Mouse (Mus musculus) gastrocnemius, adult 8-10 months (tissue): ENCODE measurements around the gene Edc4. TPM values are rescaled to one million over a fixed set of nuclear protein-coding genes. Genes with fewer than 3 reads are reported as not detected.
"Not testable (repeated sequence)": the region's sequence is repeated elsewhere in the genome, so short reads cannot be mapped to it uniquely, and the experiment has no call there.

Experiments
- DNase-seq, 2 experiments: peaks; one replicate each; pipeline ENCODE4 v3.0.0; 2022; ENCODE audit warnings: low spot score in 2 of 2
- total RNA-seq, 4 experiments: library from RNA; stranded (reverse); gene quantifications; 2 replicates each; pipeline ENCODE4 v1.2.4; 2022

Gene Edc4
- 10 to 100 TPM; 18.8 to 21.9 (median 20.0) TPM for total RNA-seq

- DNase-seq = peak; percentile 70 to 76
These were observed at the start of gene Edc4 for GRCm38 (mm10) chr8:105880754-105881520. Gene Edc4 (plus strand): TSS chr8:105880881.

- DNase-seq = not testable (repeated sequence)
These were observed 46.9 kb upstream of the Edc4 start for GRCm38 (mm10) chr8:105833740-105834139.

- peak; percentile 72 to 76 for DNase-seq
These were observed 45.4 kb upstream of the Edc4 start for GRCm38 (mm10) chr8:105835318-105835717.

- no peak for DNase-seq
These were observed 43.7 kb upstream of the Edc4 start for GRCm38 (mm10) chr8:105836991-105837390.

GRCm38 (mm10) chr8:105839209-105839608 lies 41.5 kb upstream of the Edc4 start:
- DNase-seq = no peak

- no peak for DNase-seq
These were observed 34.0 kb upstream of the Edc4 start for GRCm38 (mm10) chr8:105846678-105847077.

- DNase-seq = no peak
These were observed 30.7 kb upstream of the Edc4 start for GRCm38 (mm10) chr8:105850014-105850413.

- DNase-seq = no peak
These were observed 30.1 kb upstream of the Edc4 start for GRCm38 (mm10) chr8:105850611-105851010.

- DNase-seq = peak; percentile 68 to 75
These were observed 29.0 kb upstream of the Edc4 start for GRCm38 (mm10) chr8:105851651-105852143.

GRCm38 (mm10) chr8:105852146-105852729 lies 28.4 kb upstream of the Edc4 start:
- DNase-seq = no peak

GRCm38 (mm10) chr8:105853178-105853577 lies 27.5 kb upstream of the Edc4 start, which contains the start of gene Cenpt:
Gene Cenpt (minus strand): TSS chr8:105853278.
- no peak for DNase-seq

GRCm38 (mm10) chr8:105854303-105854702 lies 26.4 kb upstream of the Edc4 start:
- no peak for DNase-seq

- DNase-seq = peak; percentile 84 to 87
These were observed 25.9 kb upstream of the Edc4 start, which contains the start of gene Thap11 for GRCm38 (mm10) chr8:105854715-105855216. Gene Thap11 (plus strand): TSS chr8:105855132.

- peak; percentile 18 to 39 for DNase-seq
These were observed 25.2 kb upstream of the Edc4 start for GRCm38 (mm10) chr8:105855248-105856167.

- no peak for DNase-seq
These were observed 24.4 kb upstream of the Edc4 start for GRCm38 (mm10) chr8:105856168-105856835.

GRCm38 (mm10) chr8:105858495-105858894 lies 22.2 kb upstream of the Edc4 start:
- no peak for DNase-seq

- no peak for DNase-seq
These were observed 21.4 kb upstream of the Edc4 start for GRCm38 (mm10) chr8:105859314-105859713.

- peak; percentile 94 to 97 for DNase-seq
These were observed 20.3 kb upstream of the Edc4 start, which contains the start of gene Nutf2 for GRCm38 (mm10) chr8:105860143-105860981. Gene Nutf2 (plus strand): TSS chr8:105860580.

- DNase-seq = no peak
These were observed 18.7 kb upstream of the Edc4 start for GRCm38 (mm10) chr8:105861951-105862350.
